In the genomic region with DNA sequence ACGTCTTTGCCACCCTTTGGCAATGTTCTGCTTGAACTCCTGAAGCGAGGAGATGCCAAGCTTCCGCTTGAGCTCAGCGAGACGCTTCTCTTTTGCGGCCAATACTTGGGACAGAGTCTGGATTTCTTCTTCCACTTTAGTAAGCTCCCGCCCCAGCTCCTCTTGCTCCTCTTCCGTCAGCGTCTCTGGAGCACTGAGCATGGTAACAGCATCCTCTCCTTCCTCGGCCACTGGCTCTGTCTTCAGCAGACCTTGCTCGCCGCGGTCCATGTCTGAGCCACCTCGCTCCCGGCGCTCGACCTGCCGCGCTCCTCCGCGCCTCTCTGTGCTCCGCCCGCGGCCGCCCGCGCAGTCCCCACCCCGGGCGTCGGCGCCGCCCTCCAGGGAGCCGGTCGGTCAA, we compare ENCODE assay signal across 8 mouse cellular contexts. TPM values are rescaled to one million over a fixed set of nuclear protein-coding genes. Genes with fewer than 3 reads are reported as not detected.
DNase-seq lines count a peak whose midpoint lies in the region; ATAC-seq and TF ChIP-seq lines count a peak whose summit lies in the region.

No protein-coding gene starts in this region.

- no peak for TF ChIP-seq RAD21 in MEL (IDR thresholded peaks at IDR 0.05; ENCODE audit: low read depth, low read length)

- 3% methylated on average over 34 of the region's 34 CpGs for WGBS in heart, adult 2 months
- 3% methylated on average over 34 of the region's 34 CpGs for WGBS in intestine, postnatal 0 days
- WGBS in lung, embryonic 15.5 days, result 5% methylated on average over 34 of the region's 34 CpGs

- TF ChIP-seq EP300 in MEL (IDR thresholded peaks at IDR 0.05; ENCODE audit: low read depth in 1 of 2, low read length in 2 of 2), result no peak
- TF ChIP-seq EP300 in heart, adult 2 months (IDR thresholded peaks at IDR 0.05; ENCODE audit: insufficient read depth, low read depth, low read length), result no peak

- H3K4me2 ChIP-seq in intestine, postnatal 0 days (replicated peaks; ENCODE audit: low read depth), result peak overlapping the region; percentile 76
- peak overlapping the region; percentile 76 for H3K4me2 ChIP-seq in lung, embryonic 15.5 days

- H3K9me3 ChIP-seq in MEL (replicated peaks; ENCODE audit: insufficient read depth, low read length), result no peaks in the 10 kb centered on the region
- no peaks in the 10 kb centered on the region for H3K9me3 ChIP-seq in intestine, postnatal 0 days (ENCODE audit: control insufficient read depth)
- H3K9me3 ChIP-seq in lung, embryonic 15.5 days, result no peaks in the 10 kb centered on the region

- peak; percentile 20 for DNase-seq in CD4-positive helper T cell, adult 2 months (ENCODE audit: low read depth, low spot score)
- peak; percentile 77 for DNase-seq in MEL (ENCODE audit: low read depth, low spot score)
- DNase-seq in heart, adult 2 months, result peak; percentile 29 to 51
- DNase-seq in retina, embryonic 14.5 days (ENCODE audit: low spot score), result peak; percentile 40

- peaks cover 11 to 22% of the 10 kb centered on the region in 2 experiments for H3K36me3 ChIP-seq in MEL (ENCODE audit: control insufficient read depth in 1 of 2, insufficient read depth in 2 of 2, low read length in 2 of 2)
- H3K36me3 ChIP-seq in heart, adult 2 months (ENCODE audit: control insufficient read depth, insufficient read depth, low read length), result no peaks in the 10 kb centered on the region
- H3K36me3 ChIP-seq in intestine, postnatal 0 days (ENCODE audit: control insufficient read depth, insufficient read depth), result peaks cover 13% of the 10 kb centered on the region
- H3K36me3 ChIP-seq in lung, embryonic 15.5 days, result peaks cover 31% of the 10 kb centered on the region

- peak overlapping the region; percentile 76 for H3K9ac ChIP-seq in MEL (ENCODE audit: control insufficient read depth, low read depth, low read length, poor library complexity, severe bottlenecking)
- H3K9ac ChIP-seq in heart, adult 2 months (ENCODE audit: low read depth, low read length), result peak overlapping the region; percentile 76
- peak overlapping the region; percentile 40; the same call in 1 of the 2 replicates for H3K9ac ChIP-seq in intestine, postnatal 0 days (ENCODE audit: low read depth, low read length)
- peak overlapping the region; percentile 41; the same call in 1 of the 2 replicates for H3K9ac ChIP-seq in lung, embryonic 15.5 days

- peak in 1 of 2 experiments; percentile 40; a peak in 1 of 4 replicates for TF ChIP-seq POLR2A in MEL (IDR thresholded peaks at IDR 0.05; ENCODE audit: control insufficient read depth in 1 of 2, insufficient read depth in 1 of 2, low read depth in 1 of 2, low read length in 2 of 2, poor library complexity in 1 of 2)
- TF ChIP-seq POLR2A in cortical plate, adult 2 months (IDR thresholded peaks at IDR 0.05; ENCODE audit: extremely low read depth, insufficient read depth, low read length), result no peak
- no peak for TF ChIP-seq POLR2A in heart, adult 2 months (IDR thresholded peaks at IDR 0.05; ENCODE audit: insufficient read depth, low read depth, low read length)

- H3K27ac ChIP-seq in MEL (ENCODE audit: control insufficient read depth, low read depth, low read length), result peak overlapping the region; percentile 56
- no peak overlapping the region for H3K27ac ChIP-seq in cortical plate, adult 2 months (ENCODE audit: insufficient read depth, low read length)
- no peak overlapping the region for H3K27ac ChIP-seq in heart, adult 2 months
- no peak overlapping the region for H3K27ac ChIP-seq in intestine, postnatal 0 days (ENCODE audit: low read depth, low read length)
- H3K27ac ChIP-seq in lung, embryonic 15.5 days, result no peak overlapping the region

- peak; percentile 47; the same call in 1 of the 2 replicates for ATAC-seq in intestine, postnatal 0 days
- ATAC-seq in lung, embryonic 15.5 days (ENCODE audit: borderline replicate concordance, extremely low read depth, low FRiP score, low TSS enrichment), result peak; percentile 70; the same call in 1 of the 2 replicates
- ATAC-seq in monocyte, adult 5-6 weeks (replicated peaks; ENCODE audit: insufficient number of reproducible peaks, low FRiP score, low TSS enrichment, poor library complexity, severe bottlenecking), result no peak; the same call in 1 of the 2 replicates

- H3K4me3 ChIP-seq in MEL (ENCODE audit: control insufficient read depth in 1 of 2, insufficient read depth in 1 of 2, low read depth in 2 of 2, low read length in 2 of 2), result peak overlapping the region; percentile 72 to 91
- H3K4me3 ChIP-seq in cortical plate, adult 2 months (ENCODE audit: insufficient read depth, low read length), result peak overlapping the region; percentile 48
- H3K4me3 ChIP-seq in heart, adult 2 months, result peak overlapping the region; percentile 46
- H3K4me3 ChIP-seq in intestine, postnatal 0 days (ENCODE audit: low read depth, low read length), result peak overlapping the region; percentile 48
- peak overlapping the region; percentile 48 for H3K4me3 ChIP-seq in lung, embryonic 15.5 days

- intact Hi-C loops in heart, adult 2 months (cut with DNase I), result no loop called here

- H3K79me2 ChIP-seq in MEL (ENCODE audit: control insufficient read depth, insufficient read depth, low read length, poor library complexity), result no peaks in the 10 kb centered on the region
- no peaks in the 10 kb centered on the region for H3K79me2 ChIP-seq in heart, adult 2 months (replicated peaks; ENCODE audit: control insufficient read depth, insufficient read depth, low read length)

- no peak for TF ChIP-seq CTCF in MEL (IDR thresholded peaks at IDR 0.05 in 2 of 3, conservative IDR thresholded peaks at IDR 0.05 in 1 of 3; ENCODE audit: control insufficient read depth in 1 of 3, insufficient read depth in 1 of 3, low read depth in 2 of 3, low read length in 3 of 3, poor library complexity in 1 of 3, severe bottlenecking in 1 of 3)
- no peak for TF ChIP-seq CTCF in cortical plate, adult 2 months (IDR thresholded peaks at IDR 0.05; ENCODE audit: extremely low read depth, insufficient read depth, low read length)
- no peak for TF ChIP-seq CTCF in heart, adult 2 months (IDR thresholded peaks at IDR 0.05)
- TF ChIP-seq CTCF in intestine, postnatal 0 days (IDR thresholded peaks at IDR 0.05; ENCODE audit: low read depth), result no peak

- H3K27me3 ChIP-seq in MEL (ENCODE audit: control insufficient read depth in 1 of 2, insufficient read depth in 2 of 2, low read length in 2 of 2), result no peaks in the 10 kb centered on the region
- H3K27me3 ChIP-seq in heart, adult 2 months (ENCODE audit: control insufficient read depth, insufficient read depth, low read length), result no peaks in the 10 kb centered on the region
- no peaks in the 10 kb centered on the region for H3K27me3 ChIP-seq in intestine, postnatal 0 days (replicated peaks; ENCODE audit: control insufficient read depth, insufficient read depth, low read length)
- H3K27me3 ChIP-seq in lung, embryonic 15.5 days, result no peaks in the 10 kb centered on the region

- H3K4me1 ChIP-seq in MEL (ENCODE audit: control insufficient read depth in 1 of 2, insufficient read depth in 2 of 2, low read length in 2 of 2), result peaks cover 9 to 12% of the 10 kb centered on the region in 2 experiments
- peaks cover 2% of the 10 kb centered on the region; the same call in 1 of the 2 replicates for H3K4me1 ChIP-seq in cortical plate, adult 2 months (ENCODE audit: control insufficient read depth, insufficient read depth, low read length)
- H3K4me1 ChIP-seq in heart, adult 2 months (ENCODE audit: control insufficient read depth, insufficient read depth, low read length), result peaks cover 3% of the 10 kb centered on the region
- H3K4me1 ChIP-seq in intestine, postnatal 0 days (replicated peaks; ENCODE audit: control insufficient read depth, insufficient read depth, low read length), result no peaks in the 10 kb centered on the region
- peaks cover 10% of the 10 kb centered on the region; the same call in 1 of the 2 replicates for H3K4me1 ChIP-seq in lung, embryonic 15.5 days

TF ChIP-seq in MEL, 35 proteins besides CTCF, POLR2A, EP300 and RAD21 (continues in another document):
- TF ChIP-seq ETS1 (IDR thresholded peaks at IDR 0.05; ENCODE audit: low read depth, low read length) (no peak), ELF1 (IDR thresholded peaks at IDR 0.05; ENCODE audit: low read depth, low read length) (no peak), SMC3 (IDR thresholded peaks at IDR 0.05; ENCODE audit: low read depth, low read length) (no peak), RCOR1 (IDR thresholded peaks at IDR 0.05; ENCODE audit: low read depth, low read length) (0 out of 2 replicates have a peak, but pooled peaks have one; percentile 8), ZKSCAN1 (IDR thresholded peaks at IDR 0.05; ENCODE audit: low read depth, low read length) (no peak)

RNA-seq across cellular contexts. Expression of a gene that starts 31.0 kb away (rescaled TPM):
- 174 and 180 TPM in 2 replicates for total RNA-seq in MEL (2012; rRNA removed)
- 100 to 1,000 TPM; 141 to 293 TPM for polyA plus RNA-seq in MEL (2012; ENCODE audit: insufficient read depth in 1 of 2, insufficient read length in 2 of 2, low read depth in 1 of 2, low replicate concordance in 2 of 2, missing spikeins in 1 of 2)
- 44.1 and 45.8 TPM in 2 replicates for polyA plus RNA-seq in cortical plate, adult 2 months (2012; rRNA removed)
- total RNA-seq in heart, adult 2 months (2021), result 10 to 100 TPM; 44.4 to 46.4 TPM
- 15.4 and 29.1 TPM in 2 replicates for polyA plus RNA-seq in heart, adult 2 months (2012; rRNA removed)
- polyA plus RNA-seq in intestine, postnatal 0 days (2015; fragmentation: Nextera tagmentation; extraction: Ambion mirVana), result 23.9 and 25.3 TPM in 2 replicates
- 101 and 103 TPM in 2 replicates for polyA plus RNA-seq in lung, embryonic 15.5 days (2015; fragmentation: Nextera tagmentation; extraction: Ambion mirVana)
- 58.1 to 85.2 TPM (median 58.3 TPM) in 3 replicates for total RNA-seq in monocyte, adult 5-6 weeks (2017)

RNA-seq across cellular contexts. Expression of a gene that starts 31.1 kb away (rescaled TPM):
- 16.2 and 17.2 TPM in 2 replicates for total RNA-seq in MEL (2012; rRNA removed)
- 10 to 100 TPM in 1 of 2 experiments, not detected in 1; 19.1 TPM for polyA plus RNA-seq in MEL (2012; ENCODE audit: insufficient read depth in 1 of 2, insufficient read length in 2 of 2, low read depth in 1 of 2, low replicate concordance in 2 of 2, missing spikeins in 1 of 2)
- polyA plus RNA-seq in cortical plate, adult 2 months (2012; rRNA removed), result 7.2 and 8.1 TPM in 2 replicates
- total RNA-seq in heart, adult 2 months (2021), result 1 to 10 TPM; 5.3 to 5.5 TPM
- polyA plus RNA-seq in heart, adult 2 months (2012; rRNA removed), result 2.0 and 2.1 TPM in 2 replicates
- polyA plus RNA-seq in intestine, postnatal 0 days (2015; fragmentation: Nextera tagmentation; extraction: Ambion mirVana), result 26.5 and 26.6 TPM in 2 replicates
- 38.9 and 39.6 TPM in 2 replicates for polyA plus RNA-seq in lung, embryonic 15.5 days (2015; fragmentation: Nextera tagmentation; extraction: Ambion mirVana)
- total RNA-seq in monocyte, adult 5-6 weeks (2017), result 6.3 to 12.6 TPM (median 6.8 TPM) in 3 replicates

RNA-seq across cellular contexts. Expression of a gene that starts 41.1 kb away (rescaled TPM):
- 42.8 and 45.3 TPM in 2 replicates for total RNA-seq in MEL (2012; rRNA removed)
- 10 to 100 TPM; 51.7 to 53.4 TPM for polyA plus RNA-seq in MEL (2012; ENCODE audit: insufficient read depth in 1 of 2, insufficient read length in 2 of 2, low read depth in 1 of 2, low replicate concordance in 2 of 2, missing spikeins in 1 of 2)
- 25.5 and 27.4 TPM in 2 replicates for polyA plus RNA-seq in cortical plate, adult 2 months (2012; rRNA removed)
- total RNA-seq in heart, adult 2 months (2021), result 10 to 100 TPM; 43.9 to 49.0 TPM
- polyA plus RNA-seq in heart, adult 2 months (2012; rRNA removed), result 19.1 and 27.5 TPM in 2 replicates
- 6.0 and 6.3 TPM in 2 replicates for polyA plus RNA-seq in intestine, postnatal 0 days (2015; fragmentation: Nextera tagmentation; extraction: Ambion mirVana)
- 14.3 and 14.9 TPM in 2 replicates for polyA plus RNA-seq in lung, embryonic 15.5 days (2015; fragmentation: Nextera tagmentation; extraction: Ambion mirVana)
- total RNA-seq in monocyte, adult 5-6 weeks (2017), result 45.2 to 78.5 TPM (median 46.1 TPM) in 3 replicates

Comparison
In these comparisons a context has a peak if more than half of its experiments do, and no peak if none do; other contexts are left out.
1. DNase-seq: peak in every context shown above with its lines; median percentile 77 in MEL; 40 in heart, adult 2 months; 40 in retina, embryonic 14.5 days; 20 in CD4-positive helper T cell, adult 2 months.